Mouse (Mus musculus) cerebellum, adult 8-10 months (tissue): ENCODE results near the gene Dlg2.

Source experiments
- DNase-seq: peaks from one replicate; pipeline ENCODE4 v3.0.0; 2022

The Dlg2 gene

GRCm38 (mm10) chr7:91098521-91098920, 622.0 kb downstream of the Dlg2 start:
- DNase-seq: no peak

GRCm38 (mm10) chr7:91109575-91109974, 633.1 kb downstream of the Dlg2 start:
- no peak for DNase-seq

GRCm38 (mm10) chr7:91132128-91132527, 655.7 kb downstream of the Dlg2 start:
- no peak for DNase-seq

- DNase-seq: no peak
These were observed 677.6 kb downstream of the Dlg2 start for GRCm38 (mm10) chr7:91154096-91154495.

- no peak for DNase-seq
These were observed 682.7 kb downstream of the Dlg2 start for GRCm38 (mm10) chr7:91159144-91159543.

GRCm38 (mm10) chr7:91161643-91162175, 685.2 kb downstream of the Dlg2 start:
- DNase-seq: no peak

GRCm38 (mm10) chr7:91173560-91173959, 697.1 kb downstream of the Dlg2 start:
- DNase-seq: no peak

GRCm38 (mm10) chr7:91188211-91188610, 711.7 kb downstream of the Dlg2 start:
- DNase-seq: no peak

GRCm38 (mm10) chr7:91199372-91199771, 722.9 kb downstream of the Dlg2 start:
- no peak for DNase-seq

- no peak for DNase-seq
These were observed 731.8 kb downstream of the Dlg2 start for GRCm38 (mm10) chr7:91208083-91208852.

GRCm38 (mm10) chr7:91208973-91209372, 732.5 kb downstream of the Dlg2 start:
- DNase-seq: no peak

- DNase-seq: no peak
These were observed 735.8 kb downstream of the Dlg2 start for GRCm38 (mm10) chr7:91212236-91212635.

- DNase-seq: no peak
These were observed 738.4 kb downstream of the Dlg2 start for GRCm38 (mm10) chr7:91214921-91215320.

- DNase-seq: no peak
These were observed 742.0 kb downstream of the Dlg2 start for GRCm38 (mm10) chr7:91218321-91218987.

- peak; percentile 57 for DNase-seq
These were observed 750.0 kb downstream of the Dlg2 start for GRCm38 (mm10) chr7:91226442-91226841.

- no peak for DNase-seq
These were observed 765.2 kb downstream of the Dlg2 start for GRCm38 (mm10) chr7:91241718-91242117.

GRCm38 (mm10) chr7:91261672-91262030, 785.2 kb downstream of the Dlg2 start:
- no peak for DNase-seq

- peak; percentile 48 for DNase-seq
These were observed 785.8 kb downstream of the Dlg2 start for GRCm38 (mm10) chr7:91262031-91262951.

- DNase-seq: peak; percentile 22
These were observed 786.5 kb downstream of the Dlg2 start for GRCm38 (mm10) chr7:91262998-91263397.

GRCm38 (mm10) chr7:91267764-91268163, 791.3 kb downstream of the Dlg2 start:
- DNase-seq: no peak

GRCm38 (mm10) chr7:91284167-91284566, 807.7 kb downstream of the Dlg2 start:
- peak; percentile 77 for DNase-seq

- no peak for DNase-seq
These were observed 811.9 kb downstream of the Dlg2 start for GRCm38 (mm10) chr7:91288324-91288723.

- no peak for DNase-seq
These were observed 819.7 kb downstream of the Dlg2 start for GRCm38 (mm10) chr7:91296127-91296526.
